Mouse (Mus musculus) liver, postnatal 0 days (tissue): ENCODE data around the gene Snx8. TPM values are rescaled to one million over a fixed set of nuclear protein-coding genes. Genes with fewer than 3 reads are reported as not detected.

Experiments used
- ATAC-seq: fragments of 200-750 bp; cut with Nextera tagmentation; 2 replicates; pipeline ENCODE4 v1.8.0; 2017; ENCODE audit warnings: mild to moderate bottlenecking, moderate library complexity
- DNase-seq: peaks from one replicate; pipeline ENCODE4 v3.0.0-alpha.2; 2016
- H3K27ac ChIP-seq: fragments of 300-500 bp; sonication (generic); 2 replicates; pipeline ENCODE4 v1.5.1; 2014; ENCODE audit warnings: antibody characterized with exemption, moderate library complexity, mild to moderate bottlenecking, low read depth
- H3K27me3 ChIP-seq: fragments of 300-500 bp; sonication (generic); 2 replicates; pipeline ENCODE4 v1.6.1; 2014; ENCODE audit warnings: low read length, control low read depth, mixed read lengths; ENCODE audit not compliant: insufficient read depth
- H3K36me3 ChIP-seq: fragments of 300-500 bp; sonication (generic); replicated peaks from 2 replicates; pipeline ENCODE4 v1.6.1; 2014; ENCODE audit warnings: mild to moderate bottlenecking, control low read depth, low read length, moderate library complexity, mixed read lengths; ENCODE audit not compliant: insufficient read depth
- H3K4me1 ChIP-seq: fragments of 300-500 bp; sonication (generic); 2 replicates; pipeline ENCODE4 v1.6.1; 2014; ENCODE audit warnings: antibody characterized with exemption, mild to moderate bottlenecking, control low read depth; ENCODE audit not compliant: insufficient read depth
- H3K4me2 ChIP-seq: fragments of 300-500 bp; sonication (generic); 2 replicates; pipeline ENCODE4 v1.6.1; 2014; ENCODE audit warnings: low read depth, mild to moderate bottlenecking, low read length, moderate library complexity, mixed read lengths
- H3K4me3 ChIP-seq: fragments of 300-500 bp; sonication (generic); 2 replicates; pipeline ENCODE4 v1.5.1; 2014; ENCODE audit warnings: low read depth, low read length
- H3K9ac ChIP-seq: fragments of 300-500 bp; sonication (generic); replicated peaks from 2 replicates; pipeline ENCODE4 v1.6.1; 2014; ENCODE audit warnings: mild to moderate bottlenecking, moderate library complexity
- H3K9me3 ChIP-seq: fragments of 300-500 bp; sonication (generic); 2 replicates; pipeline ENCODE4 v1.6.1; 2016; ENCODE audit warnings: mild to moderate bottlenecking, control low read depth, low read length, mixed read lengths
- CTCF ChIP-seq: sonication (generic); IDR thresholded peaks from 2 replicates; pipeline ENCODE4 v1.5.1; 2016; ENCODE audit warnings: antibody characterized with exemption, low read depth
- EP300 ChIP-seq: IDR thresholded peaks from 2 replicates; pipeline ENCODE4 v1.6.1; 2016; ENCODE audit warnings: antibody characterized with exemption, low read depth, mild to moderate bottlenecking
- WGBS: fragments of 180-500 bp; shearing (Covaris S2); extraction: QIAGEN DNeasy Blood & Tissue Kit; methylation state at CpG from one replicate; pipeline ENCODE4 v1.1.7; 2014; ENCODE audit not compliant: insufficient replicate concordance; 5-methylcytosine and 5-hydroxymethylcytosine counted together
- polyA plus RNA-seq: library from polyadenylated mRNA; unstranded; fragments of >200 nt; fragmentation: Nextera tagmentation; extraction: Ambion mirVana; gene quantifications from 2 replicates; pipeline ENCODE4 v1.2.1, GENCODE M21; 2015

Gene Snx8
- polyA plus RNA-seq, 1 experiment from 2014 or later: 11.4 TPM

- DNase-seq (no peak), ATAC-seq (no peak)
- H3K36me3 ChIP-seq: no peaks in the 10 kb centered on the region
Observed at GRCm38 (mm10) chr5:140378121-140378853, 10.8 kb downstream of the Snx8 start.

GRCm38 (mm10) chr5:140375249-140375829 is 13.7 kb downstream of the Snx8 start:
- no peak overlapping the region for H3K9ac ChIP-seq
- 66% methylated on average over 4 of the region's 4 CpGs for WGBS

More at GRCm38 (mm10) chr5:140378121-140378853, 10.8 kb downstream of the Snx8 start:
- 60% methylated on average over 6 of the region's 6 CpGs for WGBS
- H3K9me3 ChIP-seq: no peaks in the 10 kb centered on the region
- TF ChIP-seq EP300 (no peak), CTCF (no peak)
- H3K27ac ChIP-seq: no peak overlapping the region
- H3K4me1 ChIP-seq: peaks cover 32% of the 10 kb centered on the region
- no peaks in the 10 kb centered on the region for H3K27me3 ChIP-seq
- no peak overlapping the region; the same call in 1 of the 2 replicates for H3K9ac ChIP-seq
- H3K4me3 ChIP-seq: no peak overlapping the region
- no peak overlapping the region for H3K4me2 ChIP-seq

GRCm38 (mm10) chr5:140374226-140374625 is 14.8 kb downstream of the Snx8 start:
- Histone ChIP-seq H3K9ac (no peak overlapping the region), H3K4me2 (no peak overlapping the region), H3K36me3 (no peaks in the 10 kb centered on the region), H3K27me3 (no peaks in the 10 kb centered on the region), H3K4me1 (peaks cover 57% of the 10 kb centered on the region), H3K4me3 (no peak overlapping the region), H3K9me3 (no peaks in the 10 kb centered on the region), H3K27ac (no peak overlapping the region)
- peak; percentile 10; the same call in 1 of the 2 replicates for ATAC-seq
- WGBS: 52% methylated on average over 3 of the region's 3 CpGs
- TF ChIP-seq EP300 (no peak), CTCF (no peak)
- no peak for DNase-seq

More at GRCm38 (mm10) chr5:140375249-140375829, 13.7 kb downstream of the Snx8 start:
- no peak for DNase-seq
- Histone ChIP-seq H3K27me3 (no peaks in the 10 kb centered on the region), H3K4me2 (no peak overlapping the region), H3K36me3 (no peaks in the 10 kb centered on the region), H3K27ac (peak overlapping the region; percentile 16; the same call in 1 of the 2 replicates), H3K4me3 (no peak overlapping the region), H3K4me1 (peaks cover 52% of the 10 kb centered on the region), H3K9me3 (no peaks in the 10 kb centered on the region)
- no peak for TF ChIP-seq EP300
- TF ChIP-seq CTCF: no peak
- 0 out of 2 replicates have a peak, but pooled peaks have one; percentile 13 for ATAC-seq

GRCm38 (mm10) chr5:140373711-140374110 is 15.4 kb downstream of the Snx8 start:
- Histone ChIP-seq H3K4me3 (no peak overlapping the region), H3K9ac (no peak overlapping the region), H3K36me3 (no peaks in the 10 kb centered on the region), H3K9me3 (no peaks in the 10 kb centered on the region), H3K27ac (peak overlapping the region; percentile 59), H3K27me3 (no peaks in the 10 kb centered on the region), H3K4me2 (no peak overlapping the region), H3K4me1 (peaks cover 60% of the 10 kb centered on the region)
- 59% methylated on average over 2 of the region's 2 CpGs for WGBS
- ATAC-seq (peak; percentile 38; the same call in 1 of the 2 replicates), DNase-seq (peak; percentile 34)
- TF ChIP-seq EP300: no peak
- no peak for TF ChIP-seq CTCF

- no peaks in the 10 kb centered on the region for H3K27me3 ChIP-seq
- no peaks in the 10 kb centered on the region for H3K36me3 ChIP-seq
- no peak overlapping the region for H3K4me2 ChIP-seq
- peak overlapping the region; percentile 85 for H3K27ac ChIP-seq
- WGBS: 76% methylated on average over 3 of the region's 3 CpGs
- H3K4me3 ChIP-seq: no peak overlapping the region
- TF ChIP-seq CTCF (no peak), EP300 (no peak)
- ATAC-seq: no peak
- peaks cover 51% of the 10 kb centered on the region for H3K4me1 ChIP-seq
- no peaks in the 10 kb centered on the region for H3K9me3 ChIP-seq
- no peak for DNase-seq
- H3K9ac ChIP-seq: no peak overlapping the region
Observed at GRCm38 (mm10) chr5:140371671-140372070, 17.4 kb downstream of the Snx8 start.

- peak overlapping the region; percentile 85 for H3K27ac ChIP-seq
- DNase-seq: no peak
- H3K9me3 ChIP-seq: no peaks in the 10 kb centered on the region
- ATAC-seq: peak; percentile 56
- no peaks in the 10 kb centered on the region for H3K27me3 ChIP-seq
- peak overlapping the region; percentile 38; the same call in 1 of the 2 replicates for H3K9ac ChIP-seq
- peak overlapping the region; percentile 26 for H3K4me2 ChIP-seq
- peaks cover 50% of the 10 kb centered on the region for H3K4me1 ChIP-seq
- 41% methylated on average over 6 of the region's 6 CpGs for WGBS
- TF ChIP-seq CTCF (no peak), EP300 (peak; percentile 57; the same call in 1 of the 2 replicates)
- H3K4me3 ChIP-seq: no peak overlapping the region
- H3K36me3 ChIP-seq: no peaks in the 10 kb centered on the region
Observed at GRCm38 (mm10) chr5:140370446-140371254, 18.4 kb downstream of the Snx8 start.
